Mouse (Mus musculus): Measurements from ENCODE around the gene Cysrt1. TPM values are rescaled to one million over a fixed set of nuclear protein-coding genes. Genes with fewer than 3 reads are reported as not detected.

The Cysrt1 gene
- total RNA-seq, 1 experiment from 2014 or later, result not detected

DNA sequence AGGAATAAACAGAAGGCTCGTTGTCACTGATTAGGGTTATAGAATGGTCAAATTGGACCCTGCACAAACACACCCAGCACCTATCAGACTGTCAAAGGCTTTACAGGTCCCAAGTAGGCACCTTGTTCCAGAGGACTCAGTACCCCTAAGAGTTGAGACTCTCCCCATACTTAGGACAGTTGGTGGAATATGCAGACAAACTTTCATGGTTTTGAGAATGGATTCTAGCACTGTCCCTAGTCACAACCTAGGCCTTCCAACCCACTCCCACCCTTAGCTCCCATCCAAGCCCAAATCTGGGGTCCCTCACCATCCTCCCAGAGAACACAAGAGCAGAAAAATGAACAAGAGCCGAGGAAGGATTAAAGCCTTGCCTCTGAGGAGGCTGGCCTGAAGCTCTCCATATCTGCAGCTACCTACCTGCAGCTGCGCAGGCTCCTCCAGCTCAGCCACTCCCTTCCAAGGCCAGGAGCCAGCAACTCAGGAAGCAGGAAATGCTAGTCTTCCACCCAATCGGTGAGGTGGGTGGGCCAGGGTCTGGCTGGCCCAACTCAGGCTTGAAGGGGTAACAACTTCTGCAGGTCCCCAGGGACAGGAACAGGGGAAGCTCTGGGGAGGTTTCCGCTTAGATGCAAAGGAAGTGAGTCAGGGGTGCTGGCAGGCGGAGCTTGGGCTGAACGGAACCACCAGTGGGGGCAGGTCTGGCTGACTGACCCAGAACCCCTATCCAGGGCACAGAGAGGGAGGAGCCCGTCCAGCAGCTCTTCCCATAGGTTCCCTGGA, 45.9 kb downstream of the Cysrt1 start, which contains the start of gene Tor4a:
Gene Tor4a, minus strand, starts transcription at position 715 of the 783 bp plus-strand sequence.
- ATAC-seq (replicated peaks in 1 of 2; ENCODE audit: insufficient read depth in 1 of 2, low FRiP score in 2 of 2, low TSS enrichment in 1 of 2, low read depth in 1 of 2, poor library complexity in 2 of 2, severe bottlenecking in 2 of 2), result peak; percentile 81 to 84

DNA sequence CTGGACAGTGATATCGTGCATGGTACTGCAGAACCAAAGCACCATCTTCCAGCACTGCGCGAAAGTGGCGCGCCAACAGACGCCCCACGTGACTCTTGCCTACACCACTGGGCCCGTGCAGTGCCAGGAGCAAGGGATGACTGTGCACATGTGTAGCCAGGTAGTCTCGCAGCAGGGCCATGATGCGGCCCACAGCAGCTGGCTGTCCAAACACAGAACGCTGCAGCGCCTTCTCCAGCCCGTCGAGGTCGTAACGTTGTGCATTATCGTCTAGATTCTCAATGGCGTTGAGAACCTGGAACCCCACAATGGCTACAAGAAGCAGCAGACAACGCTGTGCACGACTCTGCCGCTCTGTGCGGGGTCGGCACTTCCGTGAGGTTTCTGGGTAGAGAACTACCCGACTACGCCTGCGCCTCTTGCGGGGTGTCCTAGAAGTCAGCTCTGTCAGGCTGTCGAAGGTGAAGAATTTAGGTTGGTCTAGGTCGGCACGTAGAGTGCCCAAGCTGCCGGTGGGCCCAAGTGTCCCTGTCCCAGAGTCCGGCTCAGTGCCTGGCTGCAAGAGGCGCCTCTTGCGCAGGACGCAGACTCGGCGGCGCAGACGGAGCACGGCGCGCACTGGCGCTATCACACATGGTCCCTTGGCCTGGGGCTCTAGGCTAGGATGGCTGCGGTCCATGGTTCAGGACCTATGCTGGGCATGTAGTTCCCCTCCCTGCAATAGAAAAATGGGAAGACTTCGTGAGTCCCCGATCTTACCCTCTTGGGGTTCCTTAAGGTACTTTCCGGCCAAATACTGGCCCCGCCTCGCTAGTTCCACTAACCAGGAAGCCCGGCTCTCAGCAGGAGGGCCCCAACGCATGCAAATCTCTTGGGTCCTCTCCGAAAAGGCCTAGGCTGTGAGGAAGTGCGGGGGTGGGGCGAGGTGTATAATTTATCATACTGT, 46.8 kb downstream of the Cysrt1 start:
- ATAC-seq (replicated peaks in 1 of 2; ENCODE audit: insufficient read depth in 1 of 2, low FRiP score in 2 of 2, low TSS enrichment in 1 of 2, low read depth in 1 of 2, poor library complexity in 2 of 2, severe bottlenecking in 2 of 2), result peak in 1 of 2 experiments; percentile 20; a peak in 2 of 4 replicates

- peak in 1 of 2 experiments; percentile 21; a peak in 1 of 4 replicates for ATAC-seq (replicated peaks in 1 of 2; ENCODE audit: insufficient read depth in 1 of 2, low FRiP score in 2 of 2, low TSS enrichment in 1 of 2, low read depth in 1 of 2, poor library complexity in 2 of 2, severe bottlenecking in 2 of 2)
These were observed 47.6 kb downstream of the Cysrt1 start for GRCm38 (mm10) chr2:25194486-25195171.

DNA sequence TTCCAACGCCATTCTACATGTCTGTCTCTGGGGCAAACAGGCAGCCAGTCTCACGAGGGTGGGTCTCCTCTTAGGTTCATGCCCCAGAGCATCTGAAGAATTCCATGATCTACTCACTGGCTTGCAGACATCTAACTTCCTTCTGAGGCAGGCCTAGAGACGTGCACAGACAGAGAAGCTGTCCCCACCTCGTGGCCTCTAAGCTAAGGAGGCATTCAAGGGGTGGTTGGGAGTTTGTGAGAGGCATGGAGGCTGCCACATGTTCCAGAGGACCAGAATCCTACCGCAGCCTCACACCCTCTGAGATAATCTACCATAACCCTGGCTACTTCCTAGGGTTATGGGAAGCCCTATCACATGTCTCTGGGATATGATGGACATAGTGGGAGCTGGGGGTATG, 48.2 kb downstream of the Cysrt1 start:
- no peak for ATAC-seq (replicated peaks in 1 of 2; ENCODE audit: insufficient read depth in 1 of 2, low FRiP score in 2 of 2, low TSS enrichment in 1 of 2, low read depth in 1 of 2, poor library complexity in 2 of 2, severe bottlenecking in 2 of 2)

GRCm38 (mm10) chr2:25193330-25193770, 48.9 kb downstream of the Cysrt1 start:
- ATAC-seq (replicated peaks in 1 of 2; ENCODE audit: insufficient read depth in 1 of 2, low FRiP score in 2 of 2, low TSS enrichment in 1 of 2, low read depth in 1 of 2, poor library complexity in 2 of 2, severe bottlenecking in 2 of 2), result peak; percentile 25 to 33

Other genes with a start within 250 kb of the Cysrt1 start
- 16.0 and 28.9 TPM in 2 replicates for gene Nsmf, start 188.1 kb downstream of the Cysrt1 start, total RNA-seq (2017)
- gene Entpd8, start 162.1 kb downstream of the Cysrt1 start, total RNA-seq (2017), result not detected in 2 replicates
- gene Noxa1, start 147.3 kb downstream of the Cysrt1 start, total RNA-seq (2017), result 1.0 TPM in 1 of 2 replicates, not detected in the other
- gene Nrarp, start 61.7 kb downstream of the Cysrt1 start, total RNA-seq (2017), result 2.6 and 4.4 TPM in 2 replicates
- 30.0 and 33.3 TPM in 2 replicates for gene Tor4a, start 45.6 kb downstream of the Cysrt1 start, total RNA-seq (2017)
- gene Nelfb, start 31.0 kb downstream of the Cysrt1 start, total RNA-seq (2017), result 40.1 and 53.5 TPM in 2 replicates
- gene Stpg3, start 27.8 kb downstream of the Cysrt1 start, total RNA-seq (2017), result not detected in 2 replicates
- gene Fam166a, start 23.7 kb downstream of the Cysrt1 start, total RNA-seq (2017), result not detected in 2 replicates
- 426 and 473 TPM in 2 replicates for gene Tubb4b, start 17.8 kb downstream of the Cysrt1 start, total RNA-seq (2017)
- 0.81 TPM in 1 of 2 replicates, not detected in the other for gene Slc34a3, start 8.1 kb downstream of the Cysrt1 start, total RNA-seq (2017)
- not detected in 2 replicates for gene Rnf224, start 5.7 kb downstream of the Cysrt1 start, total RNA-seq (2017)
- 0.50 TPM in 1 of 2 replicates, not detected in the other for gene Rnf208, start 197 bp downstream of the Cysrt1 start, total RNA-seq (2017)
- 1.4 and 5.1 TPM in 2 replicates for gene AL732309.1, start 4.4 kb upstream of the Cysrt1 start, total RNA-seq (2017)
- gene Tmem203, start 13.0 kb upstream of the Cysrt1 start, total RNA-seq (2017), result 9.9 and 10.8 TPM in 2 replicates
- gene Tprn, start 20.2 kb upstream of the Cysrt1 start, total RNA-seq (2017), result 8.2 and 10.6 TPM in 2 replicates
- 46.4 and 82.9 TPM in 2 replicates for gene Ssna1, start 30.0 kb upstream of the Cysrt1 start, total RNA-seq (2017)
- gene Anapc2, start 30.0 kb upstream of the Cysrt1 start, total RNA-seq (2017), result 39.0 and 46.9 TPM in 2 replicates
- not detected in 2 replicates for gene Tmem210, start 45.7 kb upstream of the Cysrt1 start, total RNA-seq (2017)
- not detected in 2 replicates for gene Lrrc26, start 47.5 kb upstream of the Cysrt1 start, total RNA-seq (2017)
- gene Grin1, start 76.7 kb upstream of the Cysrt1 start, total RNA-seq (2017), result not detected in 2 replicates
- 60.9 and 70.9 TPM in 2 replicates for gene Man1b1, start 89.9 kb upstream of the Cysrt1 start, total RNA-seq (2017)
- gene Dpp7, start 113.9 kb upstream of the Cysrt1 start, total RNA-seq (2017), result 11.9 and 31.6 TPM in 2 replicates
- gene Uap1l1, start 123.2 kb upstream of the Cysrt1 start, total RNA-seq (2017), result 8.2 and 12.6 TPM in 2 replicates
- gene Sapcd2, start 129.9 kb upstream of the Cysrt1 start, total RNA-seq (2017), result 3.3 and 12.1 TPM in 2 replicates
- gene Entpd2, start 153.4 kb upstream of the Cysrt1 start, total RNA-seq (2017), result not detected in 2 replicates
- 0.74 and 2.3 TPM in 2 replicates for gene Npdc1, start 156.9 kb upstream of the Cysrt1 start, total RNA-seq (2017)
- gene Fut7, start 180.8 kb upstream of the Cysrt1 start, total RNA-seq (2017), result 23.6 and 28.5 TPM in 2 replicates
- gene Abca2, start 186.3 kb upstream of the Cysrt1 start, total RNA-seq (2017), result 52.7 and 57.5 TPM in 2 replicates
- not detected in 2 replicates for gene Clic3, start 214.4 kb upstream of the Cysrt1 start, total RNA-seq (2017)
- gene Paxx, start 218.6 kb upstream of the Cysrt1 start, total RNA-seq (2017), result 27.5 and 28.0 TPM in 2 replicates
- 3.4 and 3.5 TPM in 2 replicates for gene Ptgds, start 227.6 kb upstream of the Cysrt1 start, total RNA-seq (2017)